Mouse (Mus musculus): Measurements from ENCODE around the gene C5ar2.
"Not testable (repeated sequence)": the region's sequence is repeated elsewhere in the genome, so short reads cannot be mapped to it uniquely, and the experiment has no call there.

C5ar2 gene

DNA sequence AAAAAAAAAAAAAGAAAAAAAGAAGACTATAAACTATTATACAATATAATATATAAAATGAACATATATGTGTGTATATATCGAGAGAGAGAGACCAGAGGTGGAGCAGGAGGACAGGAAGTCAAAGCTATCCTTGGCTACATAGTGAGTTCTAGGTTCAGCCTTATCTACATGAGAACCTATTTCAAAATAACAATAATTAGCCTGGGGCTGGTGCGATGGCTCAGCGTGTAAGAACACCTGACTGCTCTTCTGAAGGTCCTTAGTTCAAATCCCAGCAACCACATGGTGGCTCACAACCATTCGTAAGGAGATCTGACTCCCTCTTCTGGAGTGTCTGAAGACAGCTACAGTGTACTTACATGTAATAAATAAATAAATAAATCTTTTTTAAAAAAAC, 12.0 kb upstream of the C5ar2 start:
- DNase-seq (ENCODE audit: low spot score) = not testable (repeated sequence)

DNA sequence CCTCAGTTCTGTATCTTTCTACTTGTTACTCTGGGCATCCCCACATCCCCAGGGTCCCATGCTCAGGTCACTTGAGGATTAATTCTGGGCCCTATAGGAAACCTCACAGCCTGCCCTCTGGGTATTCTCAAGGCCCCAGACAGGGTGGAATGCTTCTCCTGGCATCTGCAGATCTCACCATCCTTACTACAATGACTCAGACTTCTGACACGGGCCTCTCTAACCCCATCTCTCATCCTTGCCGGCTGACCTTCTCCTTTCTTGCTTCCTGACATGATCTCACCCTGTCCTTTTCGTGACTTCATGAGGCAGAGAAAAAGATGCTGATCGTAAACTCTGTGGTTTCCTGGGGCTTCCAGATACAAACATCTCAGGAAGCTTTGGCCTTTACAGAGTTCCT, 10.2 kb upstream of the C5ar2 start:
- DNase-seq (ENCODE audit: low spot score) = no peak

DNA sequence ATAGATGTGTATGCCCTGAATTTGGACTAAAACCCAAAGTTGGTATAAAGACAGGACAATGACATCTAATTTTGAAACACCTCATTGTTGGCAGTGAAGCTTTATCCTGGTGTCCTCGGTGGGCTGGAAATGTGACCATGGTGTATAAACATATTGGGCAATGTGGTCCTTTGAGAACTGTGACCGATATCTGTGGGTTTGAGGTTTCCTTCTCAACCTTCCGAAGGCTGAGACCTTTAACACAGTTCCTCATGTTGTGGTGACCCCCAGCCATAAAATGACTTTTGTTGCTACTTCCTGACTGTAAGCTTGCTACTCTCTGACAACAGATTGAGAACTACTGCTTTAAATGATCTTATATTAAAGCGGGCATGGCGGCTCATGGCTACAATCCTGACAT, 6.7 kb upstream of the C5ar2 start:
- DNase-seq (ENCODE audit: low spot score) = no peak

DNA sequence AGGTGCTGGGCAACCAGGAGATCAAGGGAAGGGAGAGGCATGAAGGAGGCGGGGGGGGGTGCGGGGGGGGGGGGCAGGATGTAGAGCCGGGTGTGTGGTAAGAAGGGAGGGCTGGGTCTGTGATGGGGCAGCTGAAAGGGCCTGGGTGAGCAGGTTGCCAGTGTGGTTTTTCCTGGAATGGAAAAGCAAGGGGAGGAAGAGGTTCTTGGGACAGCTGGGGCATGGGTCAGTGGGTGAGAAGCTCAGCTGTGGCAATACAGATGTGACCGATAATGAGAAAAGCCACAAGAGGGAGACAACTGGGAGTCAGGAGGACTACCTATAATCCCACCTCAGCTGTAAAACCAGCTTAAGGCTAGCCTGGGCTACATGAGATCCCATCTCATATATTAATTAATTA, 2.0 kb upstream of the C5ar2 start:
- DNase-seq (ENCODE audit: low spot score) = no peak

DNA sequence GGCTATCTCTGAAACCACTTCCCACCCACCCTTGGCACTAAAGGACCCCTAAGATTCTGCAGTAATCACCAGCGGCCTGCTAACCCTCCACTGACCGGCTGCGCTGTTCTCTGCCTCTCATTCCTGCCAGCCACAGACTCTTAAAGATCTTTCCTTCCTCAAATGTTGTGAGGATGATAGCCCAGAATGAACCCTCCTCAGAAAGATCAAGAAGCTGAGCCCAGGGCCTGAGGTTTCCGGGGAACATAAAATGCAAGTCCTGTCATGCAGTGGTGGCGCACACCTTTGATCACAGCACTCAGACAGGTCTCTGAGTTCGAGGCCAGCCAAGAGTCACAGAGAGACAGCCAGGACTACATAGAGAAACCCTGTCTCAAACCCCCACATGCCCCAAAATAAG, 1.8 kb downstream of the C5ar2 start:
- DNase-seq (ENCODE audit: low spot score) = no peak

DNA sequence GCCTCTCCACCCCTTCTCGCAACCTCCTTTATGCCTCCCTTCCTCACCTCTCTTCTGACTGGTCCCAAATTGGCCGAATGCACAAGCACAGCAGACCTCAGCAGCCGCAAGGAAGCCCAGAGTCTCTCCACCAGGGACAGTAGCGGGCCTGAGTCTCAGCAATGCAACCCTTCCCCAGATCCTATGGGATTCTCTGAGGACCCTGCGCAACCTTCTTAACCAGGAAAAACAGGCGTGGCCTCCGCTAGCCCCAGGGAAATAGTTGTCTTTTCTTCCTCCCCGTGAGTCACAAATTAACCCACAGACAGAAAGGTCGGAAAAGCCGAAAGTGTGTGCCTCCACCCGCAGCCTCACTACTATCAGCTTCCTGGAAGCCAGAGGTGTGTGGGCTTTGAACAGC, 2.2 kb downstream of the C5ar2 start:
- no peak for DNase-seq (ENCODE audit: low spot score)

DNA sequence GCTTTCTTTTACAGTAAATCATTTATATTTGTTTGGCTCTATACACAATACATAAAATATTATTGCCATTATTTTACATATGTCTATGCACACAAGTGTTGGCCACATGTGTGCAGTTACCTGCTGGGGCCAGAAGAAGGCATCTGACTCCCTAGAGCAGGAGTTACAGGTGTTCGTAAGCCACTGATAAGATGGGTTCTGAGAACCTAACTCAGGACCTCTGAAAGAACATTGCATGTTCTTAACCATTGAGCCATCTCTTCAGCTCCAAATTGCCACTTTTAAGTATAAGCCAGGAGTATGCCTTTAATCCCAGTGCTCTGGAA, 3.0 kb downstream of the C5ar2 start:
- no peak for DNase-seq (ENCODE audit: low spot score)

DNA sequence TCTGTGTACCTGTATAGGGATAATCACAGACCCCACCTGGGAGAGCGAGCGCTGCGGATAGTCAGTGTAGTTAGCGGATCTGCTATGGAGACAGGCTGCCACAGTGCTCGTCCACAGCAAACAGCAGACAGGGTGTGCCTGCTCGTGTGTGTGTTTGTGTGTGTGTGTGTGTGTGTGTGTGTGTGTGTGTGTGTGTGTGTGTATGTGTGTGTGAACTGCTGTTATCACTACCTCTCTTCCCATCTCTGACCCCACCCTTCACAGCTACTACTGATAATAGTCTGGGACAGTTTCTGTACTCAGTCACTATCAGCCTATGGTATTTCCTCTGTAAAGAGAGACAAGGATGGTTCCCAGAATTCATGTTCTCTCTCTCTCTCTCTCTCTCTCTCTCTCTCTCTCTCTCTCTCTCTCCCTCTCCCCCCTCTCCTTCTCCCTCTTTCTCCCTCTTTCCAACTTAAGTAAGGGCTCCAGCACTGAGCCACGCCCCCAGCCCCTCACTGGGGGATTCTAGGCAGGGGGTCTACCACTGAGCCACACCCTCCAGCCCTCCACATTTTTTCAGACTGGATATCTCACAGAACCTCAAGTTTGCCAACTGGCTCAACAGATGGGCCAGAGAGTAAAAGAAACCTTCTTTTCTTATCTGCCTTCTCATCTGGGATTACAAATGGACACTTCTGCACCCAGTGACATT, 3.5 kb downstream of the C5ar2 start:
- DNase-seq (ENCODE audit: low spot score) = no peak

DNA sequence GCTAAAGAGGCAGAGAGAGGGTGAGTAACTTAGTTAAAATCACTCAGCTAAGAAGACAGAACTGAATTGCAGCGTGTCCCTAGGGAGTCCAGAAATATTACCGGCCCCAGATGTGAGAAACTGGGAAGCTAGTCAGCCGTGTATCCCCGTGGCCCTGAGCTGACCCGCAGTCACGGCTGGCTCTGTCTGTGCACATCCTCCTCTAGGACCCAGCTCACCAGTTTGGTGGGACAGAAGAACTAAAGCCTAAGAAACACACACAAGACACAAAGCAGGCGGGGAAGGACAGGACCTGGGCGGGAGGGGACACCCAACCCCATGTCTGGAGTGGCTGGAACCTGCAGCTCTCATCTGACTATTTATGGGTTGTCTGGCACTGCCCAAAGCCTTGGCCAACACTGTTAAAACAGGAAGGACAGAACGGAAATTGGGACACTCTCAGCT, 4.4 kb downstream of the C5ar2 start:
- DNase-seq (ENCODE audit: low spot score) = no peak

DNA sequence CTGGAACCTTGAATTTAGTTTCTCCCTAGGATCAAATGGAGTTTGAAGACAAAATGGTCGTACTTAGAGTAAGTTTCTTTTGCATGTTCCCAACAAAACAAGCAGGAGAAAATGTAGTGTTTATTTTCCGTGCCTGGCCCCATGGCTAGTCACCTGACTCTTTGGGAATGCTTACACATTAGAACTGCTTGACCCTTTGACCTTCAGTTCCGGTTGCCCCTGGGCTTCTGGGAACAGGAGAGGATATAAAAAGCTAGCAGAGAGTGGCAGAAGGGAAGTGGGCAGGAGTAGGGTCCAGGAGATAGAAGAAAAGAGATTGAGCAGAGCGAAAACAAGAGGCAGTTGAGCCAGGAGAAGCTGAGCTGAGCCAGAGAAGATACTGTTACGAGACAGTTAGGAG, 14.1 kb downstream of the C5ar2 start:
- DNase-seq (ENCODE audit: low spot score) = no peak

DNA sequence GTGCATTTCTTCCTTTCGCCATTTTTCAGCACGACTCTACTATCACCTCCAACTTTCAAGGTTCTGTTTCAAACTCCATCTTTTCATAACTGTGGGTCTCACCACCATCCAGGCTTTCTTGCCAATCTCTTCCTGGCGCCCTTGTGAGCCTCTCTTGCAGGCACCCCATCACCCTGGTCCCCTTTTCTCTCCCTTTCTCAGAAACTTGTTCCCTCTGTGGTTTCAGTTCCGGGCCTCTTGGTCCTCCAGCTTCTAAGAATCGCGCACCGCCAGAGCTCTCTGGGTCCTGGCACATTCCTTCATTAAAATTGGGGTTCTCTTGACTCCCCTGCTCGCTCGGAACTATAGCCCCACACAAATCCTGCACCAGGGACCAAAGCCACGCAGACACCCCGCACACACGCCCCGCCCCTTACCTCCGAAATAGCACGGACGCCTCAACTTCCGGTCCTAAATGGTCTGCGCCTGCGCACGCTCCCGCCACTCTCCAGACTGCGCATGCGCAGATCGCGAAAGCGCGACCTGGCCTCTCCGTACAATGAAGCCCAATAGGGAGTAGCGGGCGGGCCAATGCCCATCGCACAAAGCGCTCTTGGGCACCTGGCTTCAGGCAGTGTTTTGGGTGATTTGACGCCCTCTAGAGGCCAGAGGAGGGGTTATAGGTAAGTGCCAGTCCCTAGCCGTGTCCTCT, 22.2 kb downstream of the C5ar2 start, which contains the start of gene Dhx34:
TSS of gene Dhx34 (minus strand) at position 456 of the 691 bp plus-strand sequence.
- peak; percentile 82 for DNase-seq (ENCODE audit: low spot score)

DNA sequence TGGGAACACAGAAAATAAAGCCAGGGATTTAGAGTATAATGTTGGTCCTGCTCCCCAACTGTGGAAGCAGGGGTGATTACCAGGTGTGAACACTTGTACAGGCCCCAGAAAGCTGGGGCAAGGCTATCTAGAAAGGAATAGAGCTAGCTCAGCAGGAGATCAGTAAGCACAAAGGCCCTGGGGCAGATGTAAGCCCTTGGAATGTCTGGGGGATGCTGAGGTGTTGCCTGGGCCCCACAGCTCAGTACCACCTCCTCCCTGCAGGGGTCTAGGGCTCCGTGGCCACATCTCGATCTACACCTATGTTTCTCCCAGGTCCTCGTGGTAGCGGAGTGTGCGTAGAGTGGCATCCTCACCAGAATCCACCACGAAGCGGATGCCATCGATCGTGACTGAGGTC, 30.0 kb downstream of the C5ar2 start:
- no peak for DNase-seq (ENCODE audit: low spot score)

DNA sequence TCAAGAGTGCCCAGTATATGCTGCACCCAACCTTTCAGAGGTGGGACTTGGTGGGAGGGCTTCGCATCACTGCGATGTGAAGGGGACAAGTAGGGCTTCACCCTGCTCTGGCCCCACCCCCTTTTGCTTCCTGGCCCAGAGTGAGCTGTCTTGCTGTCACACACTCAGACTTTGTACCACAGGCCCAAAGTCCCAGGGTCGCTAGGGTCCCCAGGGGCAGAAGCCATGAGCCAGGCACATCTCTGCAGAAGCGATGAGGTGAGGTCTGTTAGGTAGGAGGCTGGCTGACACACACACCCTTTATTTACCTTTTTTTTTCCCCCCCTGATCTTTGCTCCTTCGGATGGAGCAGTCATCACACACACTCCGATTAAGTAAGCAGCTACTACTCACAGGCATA, 30.8 kb downstream of the C5ar2 start:
- DNase-seq (ENCODE audit: low spot score) = no peak

DNA sequence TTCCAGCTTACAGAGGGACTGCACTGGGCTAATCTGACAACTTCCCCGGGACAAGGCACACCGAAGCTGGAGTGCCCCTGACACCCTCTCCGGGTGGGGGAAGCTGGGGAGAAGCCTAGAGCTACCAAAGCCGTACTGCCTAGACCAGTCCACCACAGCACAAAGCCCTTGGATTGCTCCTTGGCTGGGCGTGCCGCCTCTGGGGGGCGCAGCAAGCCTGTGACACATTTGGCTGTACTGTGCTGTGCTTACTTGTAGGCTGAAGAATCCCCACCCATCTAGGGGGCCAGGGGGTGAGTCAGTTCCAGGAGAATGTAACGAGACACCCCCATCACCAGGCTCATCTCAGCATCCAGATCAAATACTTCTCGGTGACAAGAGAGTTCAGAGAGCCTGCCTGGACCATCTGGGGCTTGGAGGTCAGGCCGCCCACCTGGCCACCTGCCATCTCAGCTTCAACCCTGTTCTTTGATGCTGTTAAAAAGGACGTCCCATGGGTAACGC, 33.0 kb downstream of the C5ar2 start:
- DNase-seq (ENCODE audit: low spot score) = no peak

DNA sequence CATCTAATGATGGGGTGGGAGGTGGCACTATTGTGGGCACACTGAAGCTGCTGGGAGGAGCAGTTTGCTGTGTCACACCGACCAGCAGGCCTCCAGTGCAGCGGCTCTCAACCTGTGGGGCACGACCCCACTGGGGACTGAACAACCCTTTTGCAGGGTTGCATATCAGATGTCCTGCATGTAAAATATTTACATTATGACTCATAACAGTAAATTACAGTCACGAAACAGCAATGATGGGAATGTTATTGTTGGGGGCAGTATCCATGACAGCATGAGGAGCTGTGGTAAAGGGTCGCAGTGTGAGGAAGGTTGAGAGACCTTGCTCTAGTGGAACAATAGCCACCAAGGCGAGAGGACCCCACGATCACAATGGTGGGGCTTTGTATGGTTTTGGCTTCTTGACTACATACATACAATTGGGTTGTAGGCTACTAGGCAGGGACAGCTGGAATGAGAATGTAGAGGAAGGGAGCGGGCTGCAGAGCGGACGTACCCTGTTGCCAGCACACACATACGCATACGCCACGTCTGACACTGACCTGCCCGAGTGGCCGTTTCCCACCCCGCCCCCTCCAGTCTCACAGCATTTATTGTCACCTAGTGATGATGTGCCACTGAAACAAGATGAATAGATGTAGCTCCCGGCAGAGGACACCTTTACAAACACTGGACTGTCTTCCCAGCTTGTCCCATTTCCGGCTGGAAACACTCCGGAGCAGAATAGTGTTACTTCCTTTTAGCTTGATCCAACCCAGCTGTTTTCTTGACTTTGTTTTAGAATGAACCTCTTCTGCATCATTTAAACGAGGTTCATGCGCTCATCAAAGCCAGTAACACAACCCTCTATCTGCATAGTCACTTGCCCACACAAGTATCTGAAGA, 34.9 kb downstream of the C5ar2 start:
- no peak for DNase-seq (ENCODE audit: low spot score)

DNA sequence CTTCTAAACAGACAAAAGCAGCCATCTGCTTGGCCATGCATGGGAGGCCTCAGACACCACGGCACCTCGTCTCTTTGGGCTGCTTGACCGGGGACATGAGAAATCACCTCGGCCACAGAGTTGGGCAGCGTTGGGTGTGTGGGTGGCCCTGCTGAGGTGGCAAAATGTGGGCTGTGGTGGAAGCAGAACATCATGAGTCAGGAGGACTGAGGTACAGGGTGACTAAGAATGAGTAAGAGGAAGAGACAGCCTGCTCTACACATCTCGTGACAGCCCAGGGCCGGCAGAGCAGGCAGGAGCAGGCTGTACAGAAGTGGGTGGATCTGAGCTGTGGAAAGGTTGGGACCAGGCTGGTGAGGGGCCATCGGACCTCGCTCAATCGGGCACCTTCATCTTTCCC, 36.5 kb downstream of the C5ar2 start:
- DNase-seq (ENCODE audit: low spot score) = no peak

DNA sequence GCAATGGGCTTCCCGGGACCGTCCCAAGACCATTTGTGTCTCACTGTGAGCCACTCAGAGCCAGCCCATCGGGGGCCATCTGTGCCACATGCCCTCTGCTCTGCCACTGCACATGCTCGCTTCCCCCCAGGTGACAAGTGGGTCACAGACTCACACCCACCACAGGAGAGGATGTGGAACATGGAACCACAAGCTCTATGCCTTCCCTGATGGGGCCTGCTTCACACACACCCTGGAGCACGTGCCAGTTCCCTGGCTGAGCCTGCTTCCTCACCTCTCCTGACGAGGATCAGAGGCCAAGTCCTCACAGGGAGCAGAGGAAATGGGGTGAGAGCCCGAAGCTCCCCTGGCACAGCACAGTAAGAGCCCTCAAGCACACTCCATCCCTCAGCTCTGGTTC, 36.9 kb downstream of the C5ar2 start:
- no peak for DNase-seq (ENCODE audit: low spot score)

DNA sequence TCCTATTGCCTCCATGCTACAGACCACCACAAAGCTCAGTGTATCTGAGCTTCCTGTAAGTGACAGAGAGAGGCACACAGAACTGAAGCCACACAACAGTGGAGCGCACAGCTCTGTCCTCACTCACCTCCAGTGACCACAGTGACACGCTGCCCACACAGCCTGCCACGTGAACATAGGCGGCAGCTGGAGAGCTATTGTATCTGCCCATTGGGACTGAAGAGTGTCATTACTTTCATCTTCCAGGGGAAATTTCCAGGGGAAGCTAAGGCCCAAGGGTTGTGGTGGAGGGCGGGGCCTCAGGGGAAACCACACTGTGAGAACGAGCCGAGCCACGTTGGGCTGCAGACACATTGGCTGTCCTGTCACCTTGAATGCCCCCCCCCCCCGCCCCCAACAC, 39.2 kb downstream of the C5ar2 start:
- no peak for DNase-seq (ENCODE audit: low spot score)

DNA sequence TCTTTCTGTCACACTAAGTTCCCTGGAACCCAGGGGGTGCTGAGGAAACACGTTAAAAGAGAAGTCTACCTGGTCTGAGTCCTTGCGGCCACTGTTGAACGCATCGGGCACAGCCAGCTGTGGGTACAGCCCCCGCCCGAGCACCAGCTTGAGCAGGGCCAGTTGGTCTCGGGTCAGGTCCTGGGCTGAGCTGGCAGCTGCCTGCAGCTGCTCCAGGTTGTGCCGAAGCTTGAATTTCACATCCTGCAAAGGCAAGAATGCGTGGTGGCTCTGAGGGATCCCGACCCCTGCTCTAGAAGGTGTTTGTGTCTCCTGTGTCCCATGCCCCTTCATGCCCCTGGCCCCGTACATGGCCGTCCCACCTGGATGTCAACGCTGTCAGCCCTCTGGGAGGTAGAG, 40.5 kb downstream of the C5ar2 start:
- DNase-seq (ENCODE audit: low spot score) = no peak

DNA sequence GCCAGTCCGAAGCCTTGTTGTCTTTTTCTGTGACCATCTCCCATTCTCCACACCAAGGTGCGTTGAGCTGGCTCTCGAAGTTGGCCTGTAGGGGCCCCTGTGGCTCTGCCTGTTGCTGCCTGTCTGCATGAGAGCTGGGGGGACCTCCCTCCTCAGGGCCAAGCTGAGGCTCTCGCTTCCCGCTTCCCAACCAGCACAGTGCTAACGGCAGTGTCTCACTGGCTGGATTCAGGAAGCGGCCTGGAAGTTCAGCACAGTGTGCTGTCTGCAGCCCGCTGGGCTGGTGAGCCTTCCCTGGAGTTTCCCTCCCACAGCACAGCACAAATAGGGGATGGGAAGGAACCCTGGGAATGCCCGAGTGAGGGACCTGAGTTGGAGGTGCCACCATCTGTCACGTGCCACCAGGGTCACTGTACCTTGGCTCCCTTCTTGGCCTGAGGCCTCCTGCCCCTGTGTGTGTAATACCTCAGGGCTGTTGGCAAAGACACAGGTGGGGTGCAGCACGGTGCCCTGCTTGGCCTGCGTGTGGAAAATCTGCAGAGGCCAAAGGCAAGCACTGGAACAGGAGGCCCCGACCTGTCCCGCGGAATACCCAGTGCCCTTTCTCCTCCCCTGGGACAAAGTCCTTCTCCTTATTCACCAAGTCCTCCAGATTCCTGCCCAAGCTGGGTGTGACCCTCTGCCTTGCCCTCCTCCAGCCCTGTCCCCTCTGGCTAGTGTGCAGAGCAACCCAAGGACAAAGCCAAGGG, 41.0 kb downstream of the C5ar2 start:
- DNase-seq (ENCODE audit: low spot score) = no peak

DNA sequence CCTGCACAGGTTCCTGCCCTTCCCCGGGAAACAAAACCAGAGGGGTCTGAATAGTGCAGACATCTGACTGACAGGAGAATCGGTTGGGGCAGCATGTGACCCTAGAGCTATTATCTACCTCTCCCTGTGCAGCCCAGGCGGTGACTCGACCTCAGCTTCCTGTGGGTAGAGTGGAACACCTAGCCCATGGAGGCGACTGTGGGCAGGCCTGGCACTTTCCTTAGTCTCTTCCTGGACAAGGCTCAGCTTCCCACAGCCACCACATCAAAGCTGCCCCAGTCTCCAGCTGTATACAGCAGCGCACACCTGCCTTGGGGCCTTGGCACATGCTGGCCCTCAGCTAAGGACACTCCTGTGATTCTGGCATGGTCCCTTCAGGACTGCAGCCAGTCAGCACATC, 42.8 kb downstream of the C5ar2 start:
- no peak for DNase-seq (ENCODE audit: low spot score)

DNA sequence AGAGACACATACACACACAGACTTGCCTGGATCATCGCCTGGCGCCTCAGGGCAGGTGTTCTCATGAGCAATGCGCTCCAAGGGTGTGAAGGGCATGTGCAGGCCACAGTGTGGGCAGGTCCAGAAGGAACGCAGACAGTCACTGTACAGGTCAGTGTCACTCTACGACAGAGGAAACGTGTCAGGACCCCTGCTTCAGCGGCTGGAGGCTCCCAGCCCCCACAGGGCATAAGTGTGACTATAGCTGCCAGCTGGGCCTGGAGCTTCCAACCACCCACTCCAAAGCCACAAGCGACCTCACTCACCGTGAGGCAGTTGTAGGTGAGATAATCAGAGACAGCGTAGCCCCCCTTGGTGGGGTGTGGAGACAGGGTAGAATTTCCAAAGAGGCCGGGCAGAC, 45.4 kb downstream of the C5ar2 start:
- DNase-seq (ENCODE audit: low spot score) = no peak
